Mouse (Mus musculus) 3134 (cell line): ENCODE results near the gene Rora.

Source experiments
- DNase-seq: peaks from one replicate; pipeline ENCODE4 v3.0.0-alpha.2; 2011; ENCODE audit warnings: low spot score; ENCODE audit not compliant: insufficient read length; ENCODE audit errors: extremely low read depth

The Rora gene

GRCm38 (mm10) chr9:69298566-69299335, 645.2 kb downstream of the Rora start:
- no peak for DNase-seq

GRCm38 (mm10) chr9:69299484-69299883, 645.9 kb downstream of the Rora start:
- DNase-seq, result no peak

- DNase-seq, result no peak
These were observed 646.7 kb downstream of the Rora start for GRCm38 (mm10) chr9:69300296-69300695.

- DNase-seq, result no peak
These were observed 647.9 kb downstream of the Rora start for GRCm38 (mm10) chr9:69301445-69301844.

- DNase-seq, result no peak
These were observed 648.4 kb downstream of the Rora start for GRCm38 (mm10) chr9:69301955-69302354.

GRCm38 (mm10) chr9:69302846-69303245, 649.3 kb downstream of the Rora start:
- DNase-seq, result no peak

GRCm38 (mm10) chr9:69303346-69303944, 649.9 kb downstream of the Rora start:
- no peak for DNase-seq

GRCm38 (mm10) chr9:69303962-69304361, 650.4 kb downstream of the Rora start:
- no peak for DNase-seq

GRCm38 (mm10) chr9:69304492-69304891, 650.9 kb downstream of the Rora start:
- no peak for DNase-seq

GRCm38 (mm10) chr9:69304991-69305390, 651.4 kb downstream of the Rora start:
- DNase-seq, result no peak

GRCm38 (mm10) chr9:69306734-69307528, 653.3 kb downstream of the Rora start:
- DNase-seq, result no peak

- DNase-seq, result no peak
These were observed 654.4 kb downstream of the Rora start for GRCm38 (mm10) chr9:69307974-69308373.

- no peak for DNase-seq
These were observed 656.9 kb downstream of the Rora start for GRCm38 (mm10) chr9:69310524-69310923.

GRCm38 (mm10) chr9:69313297-69313696, 659.7 kb downstream of the Rora start:
- DNase-seq, result no peak

- no peak for DNase-seq
These were observed 661.0 kb downstream of the Rora start for GRCm38 (mm10) chr9:69314451-69315210.

- no peak for DNase-seq
These were observed 664.0 kb downstream of the Rora start for GRCm38 (mm10) chr9:69317527-69318115.

- no peak for DNase-seq
These were observed 665.8 kb downstream of the Rora start for GRCm38 (mm10) chr9:69319434-69319833.

- DNase-seq, result no peak
These were observed 666.5 kb downstream of the Rora start for GRCm38 (mm10) chr9:69319913-69320634.

- DNase-seq, result no peak
These were observed 667.0 kb downstream of the Rora start for GRCm38 (mm10) chr9:69320635-69321027.

GRCm38 (mm10) chr9:69321956-69322355, 668.4 kb downstream of the Rora start:
- DNase-seq, result no peak
